Mouse (Mus musculus) adrenal gland, postnatal 4 days (tissue): ENCODE data around the gene Rapgef4. TPM values are rescaled to one million over a fixed set of nuclear protein-coding genes. Genes with fewer than 3 reads are reported as not detected.

Experiments
- DNase-seq, 2 experiments: peaks; one replicate each; pipeline ENCODE4 v3.0.0; 2021 to 2022; ENCODE audit warnings: low spot score in 2 of 2, mixed read lengths in 2 of 2
- total RNA-seq, 2 experiments: library from RNA; stranded (reverse); gene quantifications; 2 replicates each; pipeline ENCODE4 v1.2.3; 2021

Gene Rapgef4
- total RNA-seq, 2 experiments from 2014 or later, result 171 to 221 TPM

GRCm38 (mm10) chr2:72147695-72148094 lies 166.7 kb downstream of the Rapgef4 start:
- no peak for DNase-seq

- no peak for DNase-seq
These were observed 167.6 kb downstream of the Rapgef4 start for GRCm38 (mm10) chr2:72148647-72149046.

GRCm38 (mm10) chr2:72149059-72149458 lies 168.0 kb downstream of the Rapgef4 start:
- DNase-seq, result peak; percentile 26 to 52

- no peak for DNase-seq
These were observed 170.9 kb downstream of the Rapgef4 start for GRCm38 (mm10) chr2:72151792-72152554.

GRCm38 (mm10) chr2:72152746-72153145 lies 171.7 kb downstream of the Rapgef4 start:
- DNase-seq, result no peak

GRCm38 (mm10) chr2:72153851-72154250 lies 172.8 kb downstream of the Rapgef4 start:
- no peak for DNase-seq

- no peak for DNase-seq
These were observed 174.2 kb downstream of the Rapgef4 start for GRCm38 (mm10) chr2:72155102-72155773.

- no peak for DNase-seq
These were observed 175.4 kb downstream of the Rapgef4 start for GRCm38 (mm10) chr2:72156484-72156883.

GRCm38 (mm10) chr2:72157561-72157960 lies 176.5 kb downstream of the Rapgef4 start:
- no peak for DNase-seq

- no peak for DNase-seq
These were observed 177.0 kb downstream of the Rapgef4 start for GRCm38 (mm10) chr2:72158045-72158444.

- DNase-seq, result no peak
These were observed 177.7 kb downstream of the Rapgef4 start for GRCm38 (mm10) chr2:72158691-72159225.

GRCm38 (mm10) chr2:72159281-72159680 lies 178.2 kb downstream of the Rapgef4 start:
- no peak for DNase-seq

GRCm38 (mm10) chr2:72165136-72165854 lies 184.3 kb downstream of the Rapgef4 start:
- no peak for DNase-seq

GRCm38 (mm10) chr2:72169451-72170100 lies 188.5 kb downstream of the Rapgef4 start:
- DNase-seq, result no peak

GRCm38 (mm10) chr2:72170546-72170945 lies 189.5 kb downstream of the Rapgef4 start:
- no peak for DNase-seq

- DNase-seq, result no peak
These were observed 190.2 kb downstream of the Rapgef4 start for GRCm38 (mm10) chr2:72171204-72171603.

- DNase-seq, result no peak
These were observed 192.0 kb downstream of the Rapgef4 start for GRCm38 (mm10) chr2:72173010-72173409.

GRCm38 (mm10) chr2:72173844-72174243 lies 192.8 kb downstream of the Rapgef4 start:
- no peak for DNase-seq

- no peak for DNase-seq
These were observed 194.5 kb downstream of the Rapgef4 start for GRCm38 (mm10) chr2:72175536-72175935.

GRCm38 (mm10) chr2:72175971-72176370 lies 194.9 kb downstream of the Rapgef4 start:
- no peak for DNase-seq
